Mouse (Mus musculus) heart, adult 2 months (tissue): ENCODE measurements around the gene Kdr.

Source experiments
- CTCF ChIP-seq: fragments of 200-600 bp; IDR thresholded peaks from 2 replicates; pipeline ENCODE4 v1.8.1; 2022; ENCODE audit warnings: antibody characterized with exemption, mild to moderate bottlenecking, moderate library complexity
- EP300 ChIP-seq: fragments of 200-500 bp; IDR thresholded peaks from 2 replicates; pipeline ENCODE4 v1.6.1; 2011; ENCODE audit warnings: low read depth, low read length, control low read depth; ENCODE audit not compliant: insufficient read depth
- POLR2A ChIP-seq: fragments of 200-500 bp; IDR thresholded peaks from 2 replicates; pipeline ENCODE4 v1.6.1; 2011; ENCODE audit warnings: mild to moderate bottlenecking, low read depth, low read length, control low read depth; ENCODE audit not compliant: insufficient read depth

DNA sequence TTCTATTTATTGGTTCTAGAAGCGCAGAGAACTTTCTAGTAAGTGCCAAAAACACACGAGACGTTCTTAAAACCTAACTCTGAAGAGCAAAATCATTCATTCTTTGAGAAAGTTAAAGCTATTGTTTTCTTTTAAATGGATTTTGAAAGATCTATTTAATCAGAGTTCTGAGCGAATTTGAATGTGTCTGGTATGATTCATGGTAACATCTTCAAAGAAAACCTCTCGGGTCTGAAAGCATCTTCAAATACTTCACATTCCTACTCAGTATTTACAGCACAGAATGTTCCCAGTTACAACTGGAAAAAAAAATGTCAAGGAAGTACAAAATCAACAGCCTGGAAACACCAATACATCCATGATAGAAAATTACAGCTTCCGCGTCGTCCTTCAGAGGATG is 9.3 kb upstream of the Kdr start:
- no peak for TF ChIP-seq CTCF
- no peak for TF ChIP-seq POLR2A
- no peak for TF ChIP-seq EP300
